Mouse (Mus musculus) cerebellum, adult 9-10 months (tissue): ENCODE measurements around the gene Dnah2.
A peak's percentile ranks its signal among the peaks of the same experiment; 100 is the strongest.

ENCODE experiments used
- DNase-seq: peaks from one replicate; pipeline ENCODE4 v3.0.0; 2022

Gene Dnah2

DNA sequence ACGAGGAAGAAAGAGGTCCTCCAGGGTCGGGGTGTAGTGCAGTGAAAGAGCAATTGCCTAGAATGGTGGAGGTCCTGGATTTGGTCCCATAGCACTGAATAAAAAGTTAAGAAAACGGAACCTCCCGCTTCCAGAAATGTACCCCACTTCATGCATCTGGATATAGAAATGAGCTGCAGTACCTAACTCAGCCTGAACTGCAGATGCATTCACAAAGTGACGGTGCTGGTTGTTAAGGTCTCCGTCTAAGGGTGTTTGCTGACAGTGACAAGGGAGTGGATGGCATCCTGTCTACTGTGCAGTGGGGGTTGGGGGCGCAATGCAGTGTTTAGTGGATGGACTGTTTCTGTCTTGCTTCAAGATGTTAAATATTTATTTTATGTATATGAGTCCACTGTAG lies 162.2 kb downstream of the Dnah2 start:
- DNase-seq = no peak

DNA sequence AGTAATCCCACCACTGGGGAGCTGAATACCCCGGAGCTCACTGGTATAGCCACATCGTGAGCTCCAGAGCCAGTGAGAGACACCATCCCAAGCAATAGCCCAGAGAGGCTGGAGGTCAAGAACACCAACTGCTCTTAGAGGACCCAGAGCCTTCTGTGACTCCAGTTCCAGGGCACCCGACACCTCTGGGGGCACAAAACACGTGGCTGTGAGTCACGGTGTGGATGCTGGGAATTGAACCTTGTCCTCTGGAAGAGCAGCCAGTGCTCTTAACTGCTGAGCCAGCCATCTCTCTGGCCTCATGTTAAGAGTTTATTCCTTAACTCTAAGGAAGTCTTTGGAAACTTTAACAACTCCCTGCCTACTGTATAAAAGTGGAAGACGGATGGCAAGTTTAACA lies 163.9 kb downstream of the Dnah2 start:
- DNase-seq = no peak

DNA sequence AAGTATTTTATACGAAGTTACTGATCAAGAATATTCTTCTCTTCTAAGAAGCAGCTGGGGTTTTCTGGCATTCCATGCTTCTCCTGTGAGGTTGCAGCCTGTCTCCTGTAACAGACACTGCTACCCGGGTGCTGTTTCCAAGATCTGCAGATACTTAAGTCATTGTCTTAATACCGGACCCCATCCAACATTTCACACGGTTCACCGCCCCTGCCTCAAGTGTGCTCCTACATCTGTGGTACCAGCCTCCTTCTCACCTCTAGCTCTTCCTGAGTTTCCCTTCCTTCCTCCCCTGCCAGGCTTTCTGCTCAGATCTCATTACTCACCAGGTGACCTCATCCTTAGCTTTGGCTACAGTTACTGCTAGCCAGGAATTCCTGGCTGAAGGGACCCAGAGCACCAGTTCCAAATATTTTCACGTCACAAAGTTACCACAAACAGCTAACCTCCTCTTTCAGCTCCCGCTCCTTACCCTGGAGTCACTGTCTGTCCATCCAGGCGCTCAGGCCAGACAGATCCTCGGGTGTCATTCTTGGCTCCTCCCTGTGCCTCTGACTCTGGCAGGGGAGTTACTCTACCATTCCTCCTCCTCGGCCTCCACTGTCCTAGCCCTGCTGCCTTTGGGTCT lies 166.3 kb downstream of the Dnah2 start:
- no peak for DNase-seq

DNA sequence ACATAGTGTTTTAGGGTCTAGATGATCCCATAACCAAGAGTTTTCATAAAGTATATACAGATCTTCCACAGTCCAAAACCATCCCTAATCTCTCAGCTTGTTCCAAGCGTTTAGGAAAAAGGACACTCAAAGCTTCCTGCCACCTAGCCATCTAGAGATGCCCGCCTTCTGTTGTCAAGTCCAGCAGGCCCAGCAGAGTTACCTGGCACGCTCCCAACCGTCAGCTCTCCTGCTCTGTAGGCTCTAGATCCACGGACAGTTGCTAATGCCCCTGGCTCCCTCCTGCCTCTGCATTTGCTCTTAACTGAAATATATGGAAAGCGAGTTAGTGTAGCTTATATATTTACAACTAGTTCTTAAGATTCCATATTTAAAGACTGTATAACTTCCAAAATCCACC lies 167.6 kb downstream of the Dnah2 start:
- no peak for DNase-seq

DNA sequence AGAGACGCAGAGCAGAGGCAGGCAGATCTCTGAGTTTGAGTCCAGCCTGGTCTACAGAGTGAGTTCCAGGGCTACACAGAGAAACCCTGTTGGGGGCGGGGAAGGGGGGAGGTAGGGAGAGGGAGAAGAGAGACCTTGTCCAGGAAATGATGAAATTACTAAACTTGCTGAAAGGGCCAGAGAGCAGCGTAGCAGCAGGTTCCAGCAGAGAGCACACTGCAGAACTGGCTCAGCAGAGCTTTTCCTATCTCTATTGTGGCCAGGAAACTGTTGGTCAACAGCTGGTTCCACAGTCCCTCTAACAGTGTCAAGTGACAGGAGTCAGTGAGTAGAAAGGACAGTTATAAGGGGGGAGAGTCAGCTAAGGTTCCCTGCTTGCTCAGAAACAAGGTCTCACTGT lies 169.3 kb downstream of the Dnah2 start:
- DNase-seq = no peak

DNA sequence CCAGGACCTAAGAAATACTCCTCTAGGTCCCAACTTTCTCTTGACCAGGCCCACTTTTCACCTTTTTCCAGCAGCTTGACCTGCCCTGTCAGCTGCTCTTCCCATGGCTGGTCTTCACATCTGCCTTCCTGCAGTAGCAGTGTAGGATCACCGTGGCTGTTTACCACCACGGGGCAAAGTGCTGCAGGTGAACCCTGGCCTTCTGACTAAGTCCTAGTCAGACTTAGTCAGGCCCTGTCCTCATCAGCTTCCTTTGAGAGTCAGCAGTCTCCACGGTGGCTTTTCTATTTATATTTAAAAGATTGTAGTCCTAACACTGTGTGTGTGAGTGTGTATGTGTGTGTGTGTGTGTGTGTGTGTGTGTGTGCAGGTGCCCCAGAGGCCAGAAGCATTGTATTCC lies 171.1 kb downstream of the Dnah2 start:
- DNase-seq = no peak

DNA sequence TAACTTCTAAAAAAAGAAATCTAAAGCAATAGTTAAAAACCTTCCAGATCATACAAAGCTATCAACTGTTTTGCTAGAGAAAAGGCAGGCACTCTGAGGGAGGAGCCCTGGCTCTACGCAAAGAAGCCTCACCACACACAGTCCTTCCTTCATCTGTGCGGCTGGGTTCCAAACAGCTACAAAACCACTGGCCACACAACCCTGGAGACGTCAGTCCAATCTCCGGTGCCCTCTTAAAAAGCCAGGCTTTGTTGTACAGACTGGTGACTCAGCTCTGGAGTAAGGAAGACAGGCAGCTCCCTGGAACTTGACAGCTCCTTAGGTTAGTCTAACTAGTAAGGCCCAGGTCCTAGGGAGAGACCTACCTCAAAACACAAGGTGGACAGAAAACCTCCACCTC lies 173.3 kb downstream of the Dnah2 start:
- no peak for DNase-seq

DNA sequence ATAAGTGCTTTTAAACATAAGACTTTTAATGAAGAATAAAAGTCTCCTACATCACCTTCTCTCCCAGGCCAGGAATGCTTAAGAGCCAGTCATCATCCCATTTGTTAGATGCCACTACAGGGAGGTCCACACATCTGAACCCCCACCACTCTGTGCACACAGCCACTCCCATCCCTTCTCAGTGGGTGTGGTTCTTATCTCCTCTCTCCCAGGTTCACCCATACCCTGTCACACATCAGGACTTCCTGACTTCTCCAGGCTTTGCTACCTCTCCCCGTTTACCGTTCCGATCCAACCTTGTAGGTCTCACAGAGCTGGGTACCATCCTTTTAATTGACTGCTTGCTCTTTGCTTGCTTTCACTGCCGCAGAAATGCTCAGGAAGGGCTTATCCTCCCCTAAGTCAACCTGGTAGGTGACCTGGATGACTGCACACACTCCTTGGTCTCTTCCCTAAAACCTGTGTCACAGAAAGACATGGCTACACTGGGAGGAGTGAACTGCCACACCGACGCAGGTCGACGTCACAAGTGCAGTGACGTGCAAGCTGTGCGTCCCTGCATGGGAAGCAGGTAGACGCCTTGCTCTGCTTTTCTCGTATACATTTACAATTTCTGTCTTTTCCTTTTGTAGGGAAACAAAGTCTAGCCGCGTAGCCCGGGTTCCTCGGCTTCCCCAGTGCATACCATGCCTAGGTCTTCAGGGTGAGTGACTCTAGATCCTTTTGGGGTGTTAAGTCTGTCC lies 175.5 kb downstream of the Dnah2 start:
- no peak for DNase-seq

DNA sequence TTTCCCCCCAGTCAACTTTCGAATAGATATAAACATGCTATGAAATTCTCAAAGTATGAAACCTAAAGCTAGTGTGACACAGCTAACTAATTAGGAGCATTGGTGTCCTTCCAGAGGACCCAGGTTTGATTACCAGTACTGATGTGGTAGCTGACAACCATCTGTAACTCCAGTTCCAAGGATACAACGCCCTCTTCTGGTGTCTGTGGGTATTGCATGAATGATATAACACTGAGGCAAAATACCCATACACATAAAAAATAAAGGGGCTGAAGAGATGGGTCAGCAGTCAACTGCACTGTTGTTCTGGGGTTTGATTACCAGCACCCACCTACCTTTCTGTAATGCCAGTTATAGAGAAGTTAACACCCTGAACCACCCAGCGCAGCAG lies 176.1 kb downstream of the Dnah2 start:
- DNase-seq = peak; percentile 69

DNA sequence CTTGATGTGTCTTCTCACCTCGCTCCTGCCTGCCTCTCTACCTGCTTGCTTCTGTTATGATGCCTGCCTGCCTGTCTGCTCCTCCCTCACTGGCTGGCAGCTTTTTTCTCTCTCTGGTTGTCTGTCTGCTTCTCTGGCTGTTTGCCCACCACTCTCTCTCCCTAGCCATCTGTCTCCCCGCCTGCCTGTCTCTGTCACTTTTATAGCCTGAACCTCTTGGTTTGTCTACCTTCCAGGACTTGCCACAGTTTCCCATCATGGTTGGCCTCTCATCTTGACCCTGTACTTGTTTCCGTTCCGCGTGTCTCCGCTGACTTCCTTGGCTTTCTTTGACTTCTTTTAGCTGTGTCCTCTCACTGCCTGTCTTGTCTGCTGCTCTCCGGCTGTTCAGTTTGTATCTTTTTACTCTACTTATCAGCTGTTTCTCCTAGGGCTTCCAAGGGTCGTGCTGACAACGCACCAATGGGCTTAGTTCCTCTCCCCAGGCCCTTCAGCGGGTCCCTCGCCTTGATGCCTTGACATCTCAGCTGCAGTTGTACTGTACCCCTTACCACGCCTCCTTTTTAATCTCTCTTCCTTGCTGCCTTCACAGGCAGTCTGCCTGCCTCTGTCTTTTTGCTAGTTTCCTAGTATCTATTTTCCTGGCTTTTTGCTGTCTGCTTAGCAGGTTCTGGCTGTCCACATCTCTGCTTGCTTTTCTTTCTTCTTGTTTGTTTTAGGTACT lies 176.7 kb downstream of the Dnah2 start:
- DNase-seq = peak; percentile 97

DNA sequence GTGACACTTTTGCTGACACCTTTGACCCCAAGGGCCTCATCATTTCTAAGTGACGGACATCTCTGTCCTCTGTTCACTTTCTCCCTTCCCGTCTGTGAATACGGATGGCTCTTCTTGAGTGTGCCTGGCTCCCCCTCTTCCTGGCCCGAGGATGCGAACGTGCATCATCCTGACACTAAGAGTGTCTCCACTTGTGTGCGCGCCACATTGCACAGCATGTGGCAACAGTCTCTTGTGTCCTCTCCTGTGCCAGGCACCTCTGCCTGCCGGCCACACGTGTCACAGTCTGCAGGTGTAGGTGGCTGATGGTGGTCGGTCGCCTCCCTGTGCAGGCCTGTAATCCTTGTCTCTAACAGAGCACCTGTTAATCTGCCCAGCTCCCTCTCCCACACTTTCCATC lies 177.3 kb downstream of the Dnah2 start:
- peak; percentile 46 for DNase-seq

DNA sequence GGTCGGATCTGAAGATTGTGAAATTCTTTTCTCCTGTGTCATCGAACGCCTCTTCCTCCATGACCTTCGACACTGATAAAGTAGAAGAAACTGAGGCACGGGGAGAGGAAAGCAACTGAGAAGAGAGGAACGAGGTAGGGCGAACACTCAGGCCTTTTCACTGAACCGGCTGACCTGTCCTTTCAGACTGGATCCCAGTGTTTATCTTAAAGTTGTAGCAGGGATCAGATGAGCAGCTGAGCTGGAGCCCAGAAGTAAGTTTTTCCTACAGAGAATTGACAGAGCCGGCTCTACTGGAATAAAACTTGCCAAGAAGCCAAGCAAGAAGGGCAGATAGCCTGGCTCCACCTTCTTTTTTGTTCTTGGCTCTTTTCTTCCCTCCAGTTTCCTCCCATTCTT lies 178.1 kb downstream of the Dnah2 start:
- no peak for DNase-seq
